ENCODE assay signal across 8 mouse cellular contexts in the genomic region with DNA sequence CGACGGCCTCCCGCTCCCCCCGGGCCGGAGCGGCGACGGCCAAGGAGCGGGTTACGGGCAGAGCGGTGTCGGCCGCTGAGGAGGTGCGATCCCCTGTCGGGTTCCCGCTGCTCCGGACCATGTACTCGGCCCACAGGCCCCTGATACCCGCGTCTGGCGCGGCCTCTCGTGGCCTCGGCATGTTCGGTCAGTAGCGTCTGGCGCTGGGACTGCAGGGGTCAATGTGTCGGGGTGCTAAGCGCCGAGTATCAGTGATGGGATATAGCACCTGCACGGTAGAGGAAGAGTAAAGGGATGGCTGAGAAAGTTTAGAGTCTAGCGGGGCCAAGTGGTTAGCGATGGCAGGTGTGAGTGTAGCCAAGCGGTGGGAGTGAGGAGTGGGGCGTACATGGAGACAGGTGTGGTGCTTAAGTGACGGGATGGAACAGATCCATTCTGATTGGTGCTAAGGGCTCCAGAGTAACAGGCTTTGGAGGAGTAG. TPM values are rescaled to one million over a fixed set of nuclear protein-coding genes. Genes with fewer than 3 reads are reported as not detected.
A peak's percentile ranks its signal among the peaks of the same experiment; 100 is the strongest.
DNase-seq lines count a peak whose midpoint lies in the region; ATAC-seq and TF ChIP-seq lines count a peak whose summit lies in the region.

No protein-coding gene starts in this region.

- no peaks in the 10 kb centered on the region for H3K27me3 ChIP-seq in forebrain, embryonic 13.5 days
- no peaks in the 10 kb centered on the region for H3K27me3 ChIP-seq in intestine, embryonic 14.5 days (replicated peaks; ENCODE audit: control insufficient read depth, insufficient read depth, low read length)
- H3K27me3 ChIP-seq in liver, postnatal 0 days (ENCODE audit: insufficient read depth, low read length), result no peaks in the 10 kb centered on the region

- under 1% methylated on average over 34 of the region's 36 CpGs for WGBS in forebrain, embryonic 13.5 days
- 0% methylated on average over 34 of the region's 36 CpGs for WGBS in intestine, embryonic 14.5 days
- under 1% methylated on average over 27 of the region's 36 CpGs for WGBS in liver, postnatal 0 days (ENCODE audit: insufficient replicate concordance)
- 1% methylated on average over 36 of the region's 36 CpGs for WGBS in olfactory bulb, adult 2 months

- ATAC-seq in forebrain, embryonic 13.5 days, result no peak
- ATAC-seq in intestine, embryonic 14.5 days (replicated peaks; ENCODE audit: low FRiP score, low TSS enrichment, low read depth), result 0 out of 2 replicates have a peak, but pooled peaks have one; percentile 2
- ATAC-seq in liver, postnatal 0 days, result no peak
- no peak for ATAC-seq in monocyte, adult 5-6 weeks (replicated peaks; ENCODE audit: insufficient number of reproducible peaks, low FRiP score, low TSS enrichment, poor library complexity, severe bottlenecking)

- peak overlapping the region; percentile 100 for H3K27ac ChIP-seq in forebrain, embryonic 13.5 days
- peak overlapping the region; percentile 95 for H3K27ac ChIP-seq in intestine, embryonic 14.5 days (ENCODE audit: low read depth)
- peak overlapping the region; percentile 93 for H3K27ac ChIP-seq in liver, postnatal 0 days (ENCODE audit: low read depth)
- 0 out of 2 replicates have a peak overlapping the region, but pooled peaks have one; percentile 33 for H3K27ac ChIP-seq in olfactory bulb, adult 2 months (ENCODE audit: insufficient read depth, low read depth, low read length)

- H3K9ac ChIP-seq in forebrain, embryonic 13.5 days, result peak overlapping the region; percentile 89
- peak overlapping the region; percentile 73 for H3K9ac ChIP-seq in intestine, embryonic 14.5 days (ENCODE audit: low read length)
- H3K9ac ChIP-seq in liver, postnatal 0 days (replicated peaks), result peak overlapping the region; percentile 88

- peak overlapping the region; percentile 76 for H3K4me3 ChIP-seq in forebrain, embryonic 13.5 days
- H3K4me3 ChIP-seq in intestine, embryonic 14.5 days (ENCODE audit: low read depth, low read length), result peak overlapping the region; percentile 50
- peak overlapping the region; percentile 78 for H3K4me3 ChIP-seq in liver, postnatal 0 days (ENCODE audit: low read depth, low read length)
- H3K4me3 ChIP-seq in olfactory bulb, adult 2 months (ENCODE audit: insufficient read depth, low read depth, low read length), result peak overlapping the region; percentile 88

- TF ChIP-seq POLR2A in olfactory bulb, adult 2 months (IDR thresholded peaks at IDR 0.05; ENCODE audit: insufficient read depth, low read depth, low read length), result 0 out of 2 replicates have a peak, but pooled peaks have one; percentile 15

- peaks cover 31% of the 10 kb centered on the region for H3K36me3 ChIP-seq in forebrain, embryonic 13.5 days (ENCODE audit: poor library complexity, severe bottlenecking)
- H3K36me3 ChIP-seq in intestine, embryonic 14.5 days (ENCODE audit: control insufficient read depth, insufficient read depth, low read length), result peaks cover 35% of the 10 kb centered on the region
- H3K36me3 ChIP-seq in liver, postnatal 0 days (replicated peaks; ENCODE audit: insufficient read depth, low read length), result peaks cover 31% of the 10 kb centered on the region

- peak; percentile 33 for TF ChIP-seq CTCF in liver, postnatal 0 days (IDR thresholded peaks at IDR 0.05; ENCODE audit: low read depth)
- no peak for TF ChIP-seq CTCF in olfactory bulb, adult 2 months (IDR thresholded peaks at IDR 0.05; ENCODE audit: insufficient read depth, low read depth, low read length)

- peak; percentile 63 for DNase-seq in layer of hippocampus, adult 11-12 months (ENCODE audit: low spot score)
- DNase-seq in layer of hippocampus, adult 9-10 months (ENCODE audit: low spot score), result no peak
- peak; percentile 71 for DNase-seq in adrenal gland, adult 2 months
- peak; percentile 82 for DNase-seq in intestine, embryonic 14.5 days (ENCODE audit: low spot score)
- DNase-seq in liver, postnatal 0 days, result peak; percentile 69

- peak overlapping the region; percentile 81 for H3K4me2 ChIP-seq in forebrain, embryonic 13.5 days
- peak overlapping the region; percentile 60 for H3K4me2 ChIP-seq in intestine, embryonic 14.5 days (ENCODE audit: low read length)
- H3K4me2 ChIP-seq in liver, postnatal 0 days (ENCODE audit: low read depth, low read length), result peak overlapping the region; percentile 99

- H3K9me3 ChIP-seq in forebrain, embryonic 13.5 days (replicated peaks), result no peaks in the 10 kb centered on the region
- no peaks in the 10 kb centered on the region for H3K9me3 ChIP-seq in intestine, embryonic 14.5 days (ENCODE audit: control insufficient read depth, low read length)
- H3K9me3 ChIP-seq in liver, postnatal 0 days (ENCODE audit: low read length), result no peaks in the 10 kb centered on the region

- TF ChIP-seq EP300 in liver, postnatal 0 days (IDR thresholded peaks at IDR 0.05; ENCODE audit: low read depth), result no peak

- H3K4me1 ChIP-seq in forebrain, embryonic 13.5 days, result peaks cover 57% of the 10 kb centered on the region
- H3K4me1 ChIP-seq in intestine, embryonic 14.5 days (replicated peaks; ENCODE audit: control insufficient read depth, insufficient read depth, low read length), result peaks cover 40% of the 10 kb centered on the region
- peaks cover 49% of the 10 kb centered on the region for H3K4me1 ChIP-seq in liver, postnatal 0 days (ENCODE audit: insufficient read depth)
- peaks cover 40% of the 10 kb centered on the region for H3K4me1 ChIP-seq in olfactory bulb, adult 2 months (ENCODE audit: control insufficient read depth, insufficient read depth, low read length)

RNA-seq across cellular contexts. Expression of a gene that starts 15.0 kb away (rescaled TPM):
- 10 to 100 TPM; 33.4 to 33.8 TPM for total RNA-seq in adrenal gland, adult 2 months (2021)
- polyA plus RNA-seq in adrenal gland, adult 2 months (2012; rRNA removed), result 29.4 and 35.9 TPM in 2 replicates
- polyA plus RNA-seq in forebrain, embryonic 13.5 days (2015; fragmentation: Nextera tagmentation; extraction: Ambion mirVana), result 513 and 525 TPM in 2 replicates
- polyA plus RNA-seq in intestine, embryonic 14.5 days (2014; fragmentation: Nextera tagmentation; extraction: Ambion mirVana), result 198 and 203 TPM in 2 replicates
- 23.4 and 25.4 TPM in 2 replicates for polyA plus RNA-seq in liver, postnatal 0 days (2015; fragmentation: Nextera tagmentation; extraction: Ambion mirVana)
- polyA plus RNA-seq in olfactory bulb, adult 2 months (2012; ENCODE audit: insufficient read depth, insufficient read length, low replicate concordance, missing spikeins), result not detected in 2 replicates
- 8.0 to 20.6 TPM (median 20.3 TPM) in 3 replicates for total RNA-seq in monocyte, adult 5-6 weeks (2017)

RNA-seq across cellular contexts. Expression of a gene that starts 15.3 kb away (rescaled TPM):
- total RNA-seq in adrenal gland, adult 2 months (2021), result 100 to 1,000 TPM; 102 to 108 TPM
- 111 and 123 TPM in 2 replicates for polyA plus RNA-seq in adrenal gland, adult 2 months (2012; rRNA removed)
- 45.9 and 47.0 TPM in 2 replicates for polyA plus RNA-seq in forebrain, embryonic 13.5 days (2015; fragmentation: Nextera tagmentation; extraction: Ambion mirVana)
- polyA plus RNA-seq in intestine, embryonic 14.5 days (2014; fragmentation: Nextera tagmentation; extraction: Ambion mirVana), result 38.0 and 38.5 TPM in 2 replicates
- 8.9 and 9.7 TPM in 2 replicates for polyA plus RNA-seq in liver, postnatal 0 days (2015; fragmentation: Nextera tagmentation; extraction: Ambion mirVana)
- polyA plus RNA-seq in olfactory bulb, adult 2 months (2012; ENCODE audit: insufficient read depth, insufficient read length, low replicate concordance, missing spikeins), result 41.9 TPM in 1 of 2 replicates, not detected in the other
- 55.5 to 68.5 TPM (median 65.9 TPM) in 3 replicates for total RNA-seq in monocyte, adult 5-6 weeks (2017)

RNA-seq across cellular contexts. Expression of a gene that starts 18.4 kb away (rescaled TPM):
- total RNA-seq in adrenal gland, adult 2 months (2021), result not detected
- not detected in 2 replicates for polyA plus RNA-seq in adrenal gland, adult 2 months (2012; rRNA removed)
- 0.93 and 1.6 TPM in 2 replicates for polyA plus RNA-seq in forebrain, embryonic 13.5 days (2015; fragmentation: Nextera tagmentation; extraction: Ambion mirVana)
- polyA plus RNA-seq in intestine, embryonic 14.5 days (2014; fragmentation: Nextera tagmentation; extraction: Ambion mirVana), result 0.62 and 0.71 TPM in 2 replicates
- not detected in 2 replicates for polyA plus RNA-seq in liver, postnatal 0 days (2015; fragmentation: Nextera tagmentation; extraction: Ambion mirVana)
- not detected in 2 replicates for polyA plus RNA-seq in olfactory bulb, adult 2 months (2012; ENCODE audit: insufficient read depth, insufficient read length, low replicate concordance, missing spikeins)
- total RNA-seq in monocyte, adult 5-6 weeks (2017), result not detected in 3 replicates

RNA-seq across cellular contexts. Expression of a gene that starts 23.1 kb away (rescaled TPM):
- total RNA-seq in adrenal gland, adult 2 months (2021), result 1 to 10 TPM; 1.9 to 2.2 TPM
- polyA plus RNA-seq in adrenal gland, adult 2 months (2012; rRNA removed), result 8.3 and 9.3 TPM in 2 replicates
- 14.1 and 16.4 TPM in 2 replicates for polyA plus RNA-seq in forebrain, embryonic 13.5 days (2015; fragmentation: Nextera tagmentation; extraction: Ambion mirVana)
- polyA plus RNA-seq in intestine, embryonic 14.5 days (2014; fragmentation: Nextera tagmentation; extraction: Ambion mirVana), result 1.5 and 1.6 TPM in 2 replicates
- polyA plus RNA-seq in liver, postnatal 0 days (2015; fragmentation: Nextera tagmentation; extraction: Ambion mirVana), result not detected in 2 replicates
- polyA plus RNA-seq in olfactory bulb, adult 2 months (2012; ENCODE audit: insufficient read depth, insufficient read length, low replicate concordance, missing spikeins), result not detected in 2 replicates
- total RNA-seq in monocyte, adult 5-6 weeks (2017), result not detected in 3 replicates

RNA-seq across cellular contexts. Expression of a gene that starts 32.2 kb away (rescaled TPM):
- total RNA-seq in adrenal gland, adult 2 months (2021), result 10 to 100 TPM; 16.5 to 26.6 TPM
- 50.4 and 52.8 TPM in 2 replicates for polyA plus RNA-seq in adrenal gland, adult 2 months (2012; rRNA removed)
- 5.5 and 5.8 TPM in 2 replicates for polyA plus RNA-seq in forebrain, embryonic 13.5 days (2015; fragmentation: Nextera tagmentation; extraction: Ambion mirVana)
- 19.9 and 22.0 TPM in 2 replicates for polyA plus RNA-seq in intestine, embryonic 14.5 days (2014; fragmentation: Nextera tagmentation; extraction: Ambion mirVana)
- 4.6 and 5.2 TPM in 2 replicates for polyA plus RNA-seq in liver, postnatal 0 days (2015; fragmentation: Nextera tagmentation; extraction: Ambion mirVana)
- polyA plus RNA-seq in olfactory bulb, adult 2 months (2012; ENCODE audit: insufficient read depth, insufficient read length, low replicate concordance, missing spikeins), result not detected in 2 replicates
- 3.7 to 8.1 TPM (median 7.3 TPM) in 3 replicates for total RNA-seq in monocyte, adult 5-6 weeks (2017)

Comparison
In these comparisons a context has a peak if more than half of its experiments do, and no peak if none do; other contexts are left out.
1. H3K27ac ChIP-seq: peak in every context shown above with its lines; median percentile 100 in forebrain, embryonic 13.5 days; 95 in intestine, embryonic 14.5 days; 93 in liver, postnatal 0 days; 33 in olfactory bulb, adult 2 months.